Mouse (Mus musculus) C2C12 (cell line): ENCODE measurements around the gene Inava. TPM values are rescaled to one million over a fixed set of nuclear protein-coding genes. Genes with fewer than 3 reads are reported as not detected.

Experiments used
- H3K27me3 ChIP-seq: one replicate; pipeline ENCODE4 v1.6.1; 2011; ENCODE audit not compliant: control insufficient read depth, insufficient read depth, insufficient read length
- H3K36me3 ChIP-seq: one replicate; pipeline ENCODE4 v1.6.1; 2011; ENCODE audit not compliant: control insufficient read depth, insufficient read depth
- H3K4me3 ChIP-seq: one replicate; pipeline ENCODE4 v1.5.1; 2011; ENCODE audit warnings: mild to moderate bottlenecking, control low read depth; ENCODE audit not compliant: poor library complexity, insufficient read depth, severe bottlenecking
- H3K79me2 ChIP-seq: one replicate; pipeline ENCODE4 v1.6.1; 2011; ENCODE audit not compliant: control insufficient read depth, insufficient read depth
- H3K79me3 ChIP-seq: one replicate; pipeline ENCODE4 v1.6.1; 2011; ENCODE audit warnings: low read depth, control low read depth
- H3ac ChIP-seq: one replicate; pipeline ENCODE3; 2011; ENCODE audit warnings: low read depth; ENCODE audit not compliant: control insufficient read depth, insufficient read length
- CEBPB ChIP-seq: IDR thresholded peaks from one replicate; pipeline ENCODE4 v1.6.1; 2011; ENCODE audit warnings: low read depth, mild to moderate bottlenecking, control low read depth, moderate library complexity
- CTCF ChIP-seq: IDR thresholded peaks from one replicate; pipeline ENCODE4 v1.5.1; 2011; ENCODE audit not compliant: control insufficient read depth, insufficient read depth, insufficient read length
- FOSL1 ChIP-seq: IDR thresholded peaks from one replicate; pipeline ENCODE4 v1.8.0; 2011; ENCODE audit warnings: mild to moderate bottlenecking, low read length; ENCODE audit not compliant: poor library complexity, insufficient read depth, severe bottlenecking
- MAX ChIP-seq: IDR thresholded peaks from one replicate; pipeline ENCODE4 v1.6.1; 2011; ENCODE audit warnings: mild to moderate bottlenecking, control low read depth
- MYOD1 ChIP-seq: IDR thresholded peaks from one replicate; pipeline ENCODE4 v1.6.1; 2011; ENCODE audit warnings: low read depth; ENCODE audit not compliant: control insufficient read depth, insufficient read length
- MYOG ChIP-seq: IDR thresholded peaks from one replicate; pipeline ENCODE4 v1.6.1; 2011; ENCODE audit not compliant: control insufficient read depth, insufficient read length; ENCODE audit errors: extremely low read depth
- USF1 ChIP-seq: IDR thresholded peaks from one replicate; pipeline ENCODE4 v1.6.1; 2011; ENCODE audit warnings: low read depth, mild to moderate bottlenecking, control low read depth, moderate library complexity
- polyA plus RNA-seq: library from polyadenylated mRNA; unstranded; fragments of >200 nt; fragmentation: generic; extraction: Trizol; gene quantifications from one replicate; pipeline ENCODE4 v1.2.1, GENCODE M21; 2012; ENCODE audit warnings: missing spikeins

Inava gene
- polyA plus RNA-seq, 1 experiment: 7.6 TPM

- TF ChIP-seq MAX (no peak), USF1 (no peak), CEBPB (no peak), MYOD1 (no peak), CTCF (no peak), FOSL1 (no peak), MYOG (no peak)
- peak overlapping the region; percentile 25 for H3ac ChIP-seq
- no peaks in the 10 kb centered on the region for H3K36me3 ChIP-seq
- H3K27me3 ChIP-seq: no peaks in the 10 kb centered on the region
- H3K4me3 ChIP-seq: no peak overlapping the region
- no peaks in the 10 kb centered on the region for H3K79me3 ChIP-seq
- H3K79me2 ChIP-seq: no peaks in the 10 kb centered on the region
These were observed 26.0 kb upstream of the Inava start for GRCm38 (mm10) chr1:136259893-136260634.

GRCm38 (mm10) chr1:136259543-136259892 lies 25.5 kb upstream of the Inava start:
- Histone ChIP-seq H3K79me2 (no peaks in the 10 kb centered on the region), H3K36me3 (no peaks in the 10 kb centered on the region), H3K4me3 (no peak overlapping the region), H3ac (no peak overlapping the region), H3K79me3 (no peaks in the 10 kb centered on the region), H3K27me3 (no peaks in the 10 kb centered on the region)
- TF ChIP-seq MYOG (no peak), FOSL1 (no peak), CTCF (no peak), MYOD1 (no peak), CEBPB (no peak), MAX (no peak), USF1 (no peak)

GRCm38 (mm10) chr1:136258495-136258894 lies 24.4 kb upstream of the Inava start:
- no peaks in the 10 kb centered on the region for H3K79me3 ChIP-seq
- no peaks in the 10 kb centered on the region for H3K79me2 ChIP-seq
- H3ac ChIP-seq: no peak overlapping the region
- H3K36me3 ChIP-seq: no peaks in the 10 kb centered on the region
- no peak overlapping the region for H3K4me3 ChIP-seq
- TF ChIP-seq FOSL1 (no peak), USF1 (no peak), MYOG (no peak), MAX (no peak), MYOD1 (no peak), CEBPB (no peak), CTCF (no peak)
- H3K27me3 ChIP-seq: no peaks in the 10 kb centered on the region

DNA sequence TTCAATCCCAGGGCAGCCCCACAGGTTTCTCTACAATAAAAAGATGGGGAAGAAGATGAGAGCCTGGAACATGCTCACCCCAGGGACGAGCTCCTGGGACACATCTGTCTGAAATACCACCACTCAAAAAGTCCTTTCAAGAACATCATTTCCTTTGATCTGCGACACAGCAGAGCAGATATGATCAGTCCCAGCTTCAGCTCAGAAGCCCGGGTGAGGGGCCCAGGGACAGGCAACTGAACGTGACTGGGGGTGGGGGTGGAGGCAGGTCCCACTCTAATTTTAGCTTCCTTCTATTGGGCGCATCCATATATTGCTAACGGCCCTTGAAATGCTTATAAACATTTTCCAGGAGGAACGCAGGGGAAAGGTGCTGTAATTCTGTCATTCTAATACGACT lies 21.6 kb upstream of the Inava start:
- H3K27me3 ChIP-seq: no peaks in the 10 kb centered on the region
- no peaks in the 10 kb centered on the region for H3K36me3 ChIP-seq
- no peaks in the 10 kb centered on the region for H3K79me2 ChIP-seq
- H3K4me3 ChIP-seq: no peak overlapping the region
- H3ac ChIP-seq: no peak overlapping the region
- no peaks in the 10 kb centered on the region for H3K79me3 ChIP-seq
- TF ChIP-seq CEBPB: no peak

DNA sequence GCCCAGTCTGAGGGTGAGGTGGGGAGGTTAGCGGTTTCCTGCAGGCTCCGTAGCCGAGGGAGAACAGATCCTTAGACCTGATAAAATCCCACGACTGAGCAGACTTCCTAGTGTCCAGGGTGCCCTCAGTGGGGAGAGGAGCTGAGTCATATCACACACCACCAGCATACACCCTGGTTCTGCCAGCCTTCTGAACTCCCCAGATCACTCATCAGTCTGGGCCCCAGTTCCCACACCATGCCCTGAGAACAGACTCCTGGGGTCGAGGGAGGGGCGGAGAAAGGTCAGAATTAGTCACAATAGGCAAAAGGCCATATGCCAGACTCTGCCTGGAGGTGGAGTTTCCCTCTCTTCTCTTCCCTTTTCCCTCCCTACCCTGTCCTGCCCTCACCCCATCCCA lies 21.1 kb upstream of the Inava start:
- peak; percentile 6 for TF ChIP-seq MYOD1
- TF ChIP-seq CEBPB: no peak
- Histone ChIP-seq H3K79me3 (no peaks in the 10 kb centered on the region), H3K27me3 (no peaks in the 10 kb centered on the region)

DNA sequence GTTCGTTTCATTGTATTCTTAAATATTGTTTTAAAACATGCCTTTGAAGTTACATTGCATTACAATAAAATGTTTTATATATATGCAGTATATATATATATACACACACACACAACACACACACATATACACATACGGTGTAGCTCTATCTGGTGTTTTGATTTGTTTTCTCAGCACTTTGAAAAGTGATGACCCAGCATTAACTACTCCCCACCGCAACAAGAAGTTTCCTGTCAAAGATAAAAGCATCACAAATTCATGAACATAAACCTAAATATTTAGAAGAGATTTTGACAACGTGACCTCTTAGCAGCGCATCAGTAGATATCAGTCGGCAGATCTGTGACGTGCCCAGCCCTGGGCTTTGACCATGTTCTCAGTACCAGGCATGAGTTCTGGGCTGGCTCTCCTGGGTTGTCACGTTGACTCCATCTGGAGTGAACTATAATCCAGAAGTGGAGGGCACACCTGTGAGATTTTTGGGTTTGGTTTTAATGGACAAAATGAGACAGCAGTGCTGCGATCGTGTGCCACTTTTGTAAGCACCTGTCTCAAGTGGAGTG lies 20.5 kb upstream of the Inava start:
- Histone ChIP-seq H3ac (no peak overlapping the region), H3K79me3 (no peaks in the 10 kb centered on the region)

More for the DNA sequence above, 21.1 kb upstream of the Inava start:
- Histone ChIP-seq H3K79me2 (no peaks in the 10 kb centered on the region), H3K4me3 (no peak overlapping the region), H3K36me3 (no peaks in the 10 kb centered on the region), H3ac (no peak overlapping the region)

More for the DNA sequence above, 20.5 kb upstream of the Inava start:
- Histone ChIP-seq H3K27me3 (no peaks in the 10 kb centered on the region), H3K4me3 (no peak overlapping the region), H3K36me3 (no peaks in the 10 kb centered on the region), H3K79me2 (no peaks in the 10 kb centered on the region)
- TF ChIP-seq CEBPB: no peak
- TF ChIP-seq CTCF: no peak
- TF ChIP-seq MYOG: no peak
- TF ChIP-seq MYOD1: no peak
- TF ChIP-seq USF1: no peak
- TF ChIP-seq MAX: no peak
- no peak for TF ChIP-seq FOSL1
